Mouse (Mus musculus): ENCODE measurements at regions not wholly inside any gene's neighbourhood (a gene's known extent, or its start where the extent isn't known, plus 50 kb on each side); places are given as distances from the start of the nearest gene placed in this dataset.
"Not testable (repeated sequence)": the region's sequence is repeated elsewhere in the genome, so short reads cannot be mapped to it uniquely, and the experiment has no call there.

GRCm38 (mm10) chr2:78094921-78095320 is 148.7 kb upstream of the Cwc22 start:
- DNase-seq (ENCODE audit: low read depth): no peak

GRCm38 (mm10) chr2:78064321-78065037 is 118.3 kb upstream of the Cwc22 start:
- no peak for DNase-seq (ENCODE audit: low read depth)

GRCm38 (mm10) chr2:78059801-78060416 is 113.7 kb upstream of the Cwc22 start:
- no peak for DNase-seq (ENCODE audit: low read depth)

GRCm38 (mm10) chr2:78058988-78059387 is 112.8 kb upstream of the Cwc22 start:
- no peak for DNase-seq (ENCODE audit: low read depth)

- DNase-seq (ENCODE audit: low read depth): no peak
Measured at GRCm38 (mm10) chr2:78053910-78054309, 107.7 kb upstream of the Cwc22 start.

- DNase-seq (ENCODE audit: low read depth): no peak
Measured at GRCm38 (mm10) chr2:78050542-78050941, 104.4 kb upstream of the Cwc22 start.

- DNase-seq (ENCODE audit: low read depth): peak; percentile 86
Measured at GRCm38 (mm10) chr2:78049248-78049874, 103.2 kb upstream of the Cwc22 start.

- no peak for DNase-seq (ENCODE audit: low read depth)
Measured at GRCm38 (mm10) chr2:78048706-78049055, 102.5 kb upstream of the Cwc22 start.

DNA sequence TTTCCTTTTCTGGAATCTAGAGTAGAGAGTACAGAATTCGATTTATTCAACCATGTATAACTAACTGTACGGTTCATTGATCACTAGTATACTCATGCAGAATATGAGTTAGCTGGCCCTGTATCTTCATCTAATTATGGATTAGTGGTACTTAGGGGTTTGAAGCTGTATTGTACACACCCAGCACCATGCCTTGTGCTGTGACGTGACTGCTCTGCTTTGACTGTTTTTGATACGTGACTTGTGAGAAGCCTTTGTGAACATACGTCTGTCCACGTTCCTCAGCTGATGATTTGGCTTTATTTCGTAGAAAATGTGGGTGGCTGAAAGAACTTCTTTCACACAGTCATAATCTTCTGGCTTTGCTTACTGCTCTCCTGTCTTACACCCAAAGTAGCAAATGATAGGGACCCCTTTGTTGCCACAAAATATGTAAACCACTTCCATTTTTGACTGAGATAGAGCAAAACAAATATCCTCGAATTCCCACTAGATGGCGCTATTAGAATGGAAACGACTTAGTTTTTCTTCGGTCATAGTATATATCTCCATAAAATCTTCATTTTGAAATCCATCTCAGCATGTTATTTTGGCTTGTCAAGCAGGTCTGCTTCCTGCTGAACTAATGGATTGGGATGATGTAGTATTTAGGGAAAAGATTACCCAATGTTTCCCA is 102.0 kb upstream of the Cwc22 start:
- no peak for DNase-seq (ENCODE audit: low read depth)

DNA sequence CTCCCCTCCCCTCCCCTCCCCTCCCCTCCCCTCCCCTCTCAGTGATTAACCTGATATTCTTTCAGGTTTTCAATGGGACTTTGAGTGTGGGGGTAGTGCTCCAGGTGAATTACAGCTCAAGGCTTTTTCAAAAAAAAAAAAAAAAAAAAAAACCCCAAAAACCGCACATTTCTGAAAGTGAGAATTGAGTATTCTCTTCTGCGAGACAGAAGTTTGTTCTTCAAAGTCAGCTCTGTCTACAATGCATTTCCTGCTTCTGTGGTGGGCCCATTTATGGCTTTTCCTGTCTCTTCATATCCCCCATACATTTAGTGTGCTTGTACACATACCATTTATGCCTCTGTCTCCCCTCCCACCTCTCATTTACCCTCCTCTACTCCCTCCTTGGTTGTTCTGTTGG is 81.1 kb upstream of the Cwc22 start:
- no peak for DNase-seq (ENCODE audit: low read depth)

- DNase-seq (ENCODE audit: low read depth): no peak
Measured at GRCm38 (mm10) chr2:78026808-78027207, 80.6 kb upstream of the Cwc22 start.

GRCm38 (mm10) chr2:78025651-78026435 is 79.7 kb upstream of the Cwc22 start:
- DNase-seq (ENCODE audit: low read depth): no peak

- DNase-seq (ENCODE audit: low read depth): no peak
Measured at GRCm38 (mm10) chr2:78024981-78025565, 78.9 kb upstream of the Cwc22 start.

GRCm38 (mm10) chr2:78023916-78024685 is 77.9 kb upstream of the Cwc22 start:
- DNase-seq (ENCODE audit: low read depth): no peak

- no peak for DNase-seq (ENCODE audit: low read depth)
Measured at GRCm38 (mm10) chr2:78023416-78023815, 77.2 kb upstream of the Cwc22 start.

DNA sequence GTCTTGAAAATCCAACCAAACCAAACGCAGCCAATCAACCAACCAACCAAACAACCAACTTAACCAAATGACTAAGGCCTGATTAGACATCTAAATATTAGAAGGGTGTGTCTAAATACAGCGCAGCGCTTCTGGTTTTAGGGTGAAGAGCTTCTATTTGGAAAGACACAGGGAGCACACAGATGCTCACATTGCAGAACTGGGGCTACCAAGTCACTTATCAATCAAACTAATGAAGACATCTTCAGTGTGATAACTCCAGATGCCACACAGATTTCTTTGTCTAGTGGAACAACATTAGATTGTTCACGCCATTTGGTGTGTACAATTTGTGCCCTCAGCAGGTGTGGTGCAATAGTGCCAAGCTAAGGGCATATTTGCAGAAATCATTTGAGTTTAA is 76.6 kb upstream of the Cwc22 start:
- DNase-seq (ENCODE audit: low read depth): no peak

- no peak for DNase-seq (ENCODE audit: low read depth)
Measured at GRCm38 (mm10) chr2:78021905-78022304, 75.7 kb upstream of the Cwc22 start.

- no peak for DNase-seq (ENCODE audit: low read depth)
Measured at GRCm38 (mm10) chr2:78021356-78021900, 75.3 kb upstream of the Cwc22 start.

DNA sequence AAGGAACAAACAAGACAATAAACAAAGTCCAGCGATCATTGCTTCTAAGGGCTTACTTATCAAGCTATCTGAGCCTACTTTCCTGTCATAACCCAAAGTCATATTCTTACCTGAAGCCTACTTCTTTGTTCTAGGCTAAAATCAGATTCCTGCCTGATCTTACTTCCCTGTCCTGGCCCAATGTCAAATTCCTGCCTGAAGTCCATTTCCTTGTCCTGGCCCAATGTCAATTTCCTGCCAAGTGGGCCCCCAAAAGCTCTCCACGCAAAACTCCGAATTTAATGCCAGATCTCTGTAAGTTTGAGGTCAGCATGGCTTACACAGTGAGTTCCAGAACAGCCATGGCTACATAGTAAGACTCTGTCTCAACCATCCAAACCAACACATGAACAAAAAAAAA is 74.3 kb upstream of the Cwc22 start:
- DNase-seq (ENCODE audit: low read depth): no peak

DNA sequence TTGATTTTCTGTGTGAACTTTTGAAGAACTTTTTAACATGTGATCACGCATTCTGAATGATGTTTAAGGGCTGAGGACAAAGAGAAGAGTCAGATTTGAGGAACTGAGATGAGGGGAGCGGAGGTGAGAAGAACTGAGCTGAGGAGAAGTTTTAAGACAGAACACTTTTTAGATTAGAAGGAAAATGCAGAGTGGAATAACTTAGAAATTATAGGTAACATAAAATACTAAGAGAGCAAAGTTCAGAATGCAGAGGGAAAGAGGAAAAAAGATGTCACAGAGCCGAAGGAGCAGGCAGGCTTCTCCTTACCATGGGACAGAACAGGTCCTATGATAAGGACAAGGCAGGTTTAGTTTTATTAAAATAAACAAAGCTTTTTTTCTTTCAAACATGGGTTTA is 73.7 kb upstream of the Cwc22 start:
- no peak for DNase-seq (ENCODE audit: low read depth)

- DNase-seq (ENCODE audit: low read depth): not testable (repeated sequence)
Measured at GRCm38 (mm10) chr2:78012441-78012840, 66.3 kb upstream of the Cwc22 start.
